9 mouse cellular contexts compared by ENCODE assay signal in genomic region chr17:23850853-23851749, GRCm38 (mm10). TPM values are rescaled to one million over a fixed set of nuclear protein-coding genes. Genes with fewer than 3 reads are reported as not detected.
DNase-seq lines count a peak whose midpoint lies in the region; ATAC-seq and TF ChIP-seq lines count a peak whose summit lies in the region.
"Had no signal": no experiment of that assay in that cellular context is flagged by ENCODE, and none has a peak within 500 bp of the region (broad histone marks: within the 10 kb centered on the region; RNA-seq: fewer than 3 reads in every experiment).

No protein-coding gene starts in this region.

- no peak overlapping the region for H3K9ac ChIP-seq in heart, adult 2 months (ENCODE audit: low read depth, low read length)
- H3K9ac ChIP-seq: liver, embryonic 15.5 days had no signal

- H3K27ac ChIP-seq in heart, adult 2 months: no peak overlapping the region
- H3K27ac ChIP-seq in heart, embryonic 10.5 days: no peak overlapping the region
- H3K27ac ChIP-seq: liver, embryonic 15.5 days had no signal

- H3K9me3 ChIP-seq in heart, embryonic 10.5 days: no peaks in the 10 kb centered on the region
- H3K9me3 ChIP-seq: liver, embryonic 15.5 days had no signal

- H3K36me3 ChIP-seq in heart, adult 2 months (ENCODE audit: control insufficient read depth, insufficient read depth, low read length): no peaks in the 10 kb centered on the region
- no peaks in the 10 kb centered on the region for H3K36me3 ChIP-seq in heart, embryonic 10.5 days
- H3K36me3 ChIP-seq in splenic B cell, adult 2 months (ENCODE audit: control insufficient read depth, insufficient read depth, low read length, poor library complexity, severe bottlenecking): no peaks in the 10 kb centered on the region
- H3K36me3 ChIP-seq: liver, embryonic 15.5 days had no signal

- no peaks in the 10 kb centered on the region for H3K27me3 ChIP-seq in heart, adult 2 months (ENCODE audit: control insufficient read depth, insufficient read depth, low read length)
- peaks cover 4% of the 10 kb centered on the region; the same call in 1 of the 2 replicates for H3K27me3 ChIP-seq in heart, embryonic 10.5 days (ENCODE audit: insufficient read depth, poor library complexity, severe bottlenecking)
- H3K27me3 ChIP-seq in splenic B cell, adult 2 months (ENCODE audit: control insufficient read depth, insufficient read depth, low read length, poor library complexity, severe bottlenecking): no peaks in the 10 kb centered on the region
- H3K27me3 ChIP-seq: liver, embryonic 15.5 days had no signal

- 34% methylated on average over 18 of the region's 19 CpGs for WGBS in heart, adult 2 months
- 54% methylated on average over 18 of the region's 19 CpGs for WGBS in heart, embryonic 10.5 days

- peak; percentile 79 for TF ChIP-seq CTCF in heart, adult 2 months (IDR thresholded peaks at IDR 0.05)

- peak; percentile 28 to 72 for DNase-seq in heart, adult 2 months
- DNase-seq in heart, embryonic 10.5 days (ENCODE audit: low spot score): no peak
- DNase-seq in Muller cell, postnatal 12 days (ENCODE audit: inconsistent ontology term): peak; percentile 40
- peak; percentile 77 to 87 for DNase-seq in cerebellum, postnatal 14 days
- peak; percentile 44 to 47 for DNase-seq in gastrocnemius, postnatal 36 days
- DNase-seq in layer of hippocampus, postnatal 10 days (ENCODE audit: low spot score in 2 of 2): peak; percentile 77 to 85
- peak; percentile 76 for DNase-seq in splenic B cell, adult 2 months (ENCODE audit: low read depth, low spot score)

- intact Hi-C loops in heart, adult 2 months (cut with DNase I): no loop called here
- intact Hi-C loops in gastrocnemius, postnatal 36 days (cut with DNase I): no loop called here

- peak; percentile 57 for ATAC-seq in megakaryocyte, adult 5-6 weeks (ENCODE audit: poor library complexity, severe bottlenecking)

- H3K79me2 ChIP-seq in heart, adult 2 months (replicated peaks; ENCODE audit: control insufficient read depth, insufficient read depth, low read length): no peaks in the 10 kb centered on the region

- TF ChIP-seq EP300 in heart, adult 2 months (IDR thresholded peaks at IDR 0.05; ENCODE audit: insufficient read depth, low read depth, low read length): no peak

- H3K4me1 ChIP-seq in heart, adult 2 months (ENCODE audit: control insufficient read depth, insufficient read depth, low read length): no peaks in the 10 kb centered on the region
- peaks cover 4% of the 10 kb centered on the region; the same call in 1 of the 2 replicates for H3K4me1 ChIP-seq in heart, embryonic 10.5 days
- H3K4me1 ChIP-seq: liver, embryonic 15.5 days had no signal

- H3K4me3 ChIP-seq in heart, adult 2 months: no peak overlapping the region
- H3K4me3 ChIP-seq in heart, embryonic 10.5 days: no peak overlapping the region
- H3K4me3 ChIP-seq: liver, embryonic 15.5 days had no signal

- no peak for TF ChIP-seq POLR2A in heart, adult 2 months (IDR thresholded peaks at IDR 0.05; ENCODE audit: insufficient read depth, low read depth, low read length)

RNA-seq across cellular contexts. Expression of gene Prss41, which starts 7.1 kb away (rescaled TPM):
- total RNA-seq in heart, adult 2 months (2021): under 1 TPM in 1 of 2 experiments, not detected in 1; 0.29 TPM
- polyA plus RNA-seq in heart, adult 2 months (2012; rRNA removed): not detected in 2 replicates
- 0.41 and 1.5 TPM in 2 replicates for polyA plus RNA-seq in heart, embryonic 10.5 days (2016; fragmentation: Nextera tagmentation; extraction: Ambion mirVana)
- total RNA-seq in gastrocnemius, postnatal 36 days (2021): under 1 TPM in 1 of 2 experiments, not detected in 1; 0.37 TPM
- 1 to 10 TPM; 2.2 to 3.1 TPM for total RNA-seq in layer of hippocampus, postnatal 10 days (2021)
- total RNA-seq in megakaryocyte, adult 5-6 weeks (2015): not detected in 2 replicates
- total RNA-seq in megakaryocyte, adult 5-6 weeks (2017): not detected in 2 replicates

RNA-seq across cellular contexts. Expression of gene Prss32, which starts 7.4 kb away (rescaled TPM):
- not detected for total RNA-seq in heart, adult 2 months (2021)
- polyA plus RNA-seq in heart, adult 2 months (2012; rRNA removed): 0.16 TPM in 1 of 2 replicates, not detected in the other
- not detected in 2 replicates for polyA plus RNA-seq in heart, embryonic 10.5 days (2016; fragmentation: Nextera tagmentation; extraction: Ambion mirVana)
- total RNA-seq in gastrocnemius, postnatal 36 days (2021): not detected
- under 1 TPM; 0.21 to 0.45 TPM for total RNA-seq in layer of hippocampus, postnatal 10 days (2021)
- not detected in 2 replicates for total RNA-seq in megakaryocyte, adult 5-6 weeks (2015)
- not detected in 2 replicates for total RNA-seq in megakaryocyte, adult 5-6 weeks (2017)
- polyA plus RNA-seq: liver, embryonic 15.5 days had no signal

RNA-seq across cellular contexts. Expression of gene Prss33, which starts 15.2 kb away (rescaled TPM):
- not detected for total RNA-seq in heart, adult 2 months (2021)
- polyA plus RNA-seq in heart, adult 2 months (2012; rRNA removed): not detected in 2 replicates
- polyA plus RNA-seq in heart, embryonic 10.5 days (2016; fragmentation: Nextera tagmentation; extraction: Ambion mirVana): not detected in 2 replicates
- total RNA-seq in gastrocnemius, postnatal 36 days (2021): not detected
- not detected for total RNA-seq in layer of hippocampus, postnatal 10 days (2021)
- total RNA-seq in megakaryocyte, adult 5-6 weeks (2015): not detected in 2 replicates
- total RNA-seq in megakaryocyte, adult 5-6 weeks (2017): not detected in 2 replicates
- polyA plus RNA-seq: liver, embryonic 15.5 days had no signal

RNA-seq across cellular contexts. Expression of gene Prss21, which starts 16.8 kb away (rescaled TPM):
- not detected for total RNA-seq in heart, adult 2 months (2021)
- polyA plus RNA-seq in heart, adult 2 months (2012; rRNA removed): not detected in 2 replicates
- not detected in 2 replicates for polyA plus RNA-seq in heart, embryonic 10.5 days (2016; fragmentation: Nextera tagmentation; extraction: Ambion mirVana)
- total RNA-seq in gastrocnemius, postnatal 36 days (2021): not detected
- total RNA-seq in layer of hippocampus, postnatal 10 days (2021): not detected
- total RNA-seq in megakaryocyte, adult 5-6 weeks (2015): not detected in 2 replicates
- not detected in 2 replicates for total RNA-seq in megakaryocyte, adult 5-6 weeks (2017)
- polyA plus RNA-seq: liver, embryonic 15.5 days had no signal

RNA-seq across cellular contexts. Expression of gene Elob, which starts 22.2 kb away (rescaled TPM):
- 100 to 1,000 TPM; 325 to 371 TPM for total RNA-seq in heart, adult 2 months (2021)
- 384 and 511 TPM in 2 replicates for polyA plus RNA-seq in heart, adult 2 months (2012; rRNA removed)
- 907 and 984 TPM in 2 replicates for polyA plus RNA-seq in heart, embryonic 10.5 days (2016; fragmentation: Nextera tagmentation; extraction: Ambion mirVana)
- total RNA-seq in gastrocnemius, postnatal 36 days (2021): 100 to 1,000 TPM; 270 to 297 TPM
- total RNA-seq in layer of hippocampus, postnatal 10 days (2021): 100 to 1,000 TPM; 402 to 410 TPM
- total RNA-seq in megakaryocyte, adult 5-6 weeks (2015): 283 and 294 TPM in 2 replicates
- total RNA-seq in megakaryocyte, adult 5-6 weeks (2017): 113 and 140 TPM in 2 replicates
